Mouse (Mus musculus): ENCODE results near the gene Ankrd55.

GRCm38 (mm10) chr13:112292489-112292888 lies 4.2 kb downstream of the Ankrd55 start:
- TF ChIP-seq CTCF (IDR thresholded peaks at IDR 0.05; ENCODE audit: control insufficient read depth, insufficient read depth, insufficient replicate concordance, low read depth, low read length) (no peak), POLR2A (IDR thresholded peaks at IDR 0.05; ENCODE audit: control insufficient read depth, low read depth, low read length) (no peak)

All from testis, adult 2 months (tissue).